Mouse (Mus musculus) C2C12 (cell line): ENCODE results near the gene Map4.

Experiments
- CTCF ChIP-seq: IDR thresholded peaks from one replicate; pipeline ENCODE4 v1.5.1; 2011; ENCODE audit not compliant: control insufficient read depth, insufficient read depth, insufficient read length
- FOSL1 ChIP-seq: IDR thresholded peaks from one replicate; pipeline ENCODE4 v1.8.0; 2011; ENCODE audit warnings: mild to moderate bottlenecking, low read length; ENCODE audit not compliant: poor library complexity, insufficient read depth, severe bottlenecking
- MAX ChIP-seq: IDR thresholded peaks from one replicate; pipeline ENCODE4 v1.6.1; 2011; ENCODE audit warnings: mild to moderate bottlenecking, control low read depth
- MYOD1 ChIP-seq: IDR thresholded peaks from one replicate; pipeline ENCODE4 v1.6.1; 2011; ENCODE audit warnings: low read depth; ENCODE audit not compliant: control insufficient read depth, insufficient read length
- USF1 ChIP-seq: IDR thresholded peaks from one replicate; pipeline ENCODE4 v1.6.1; 2011; ENCODE audit warnings: low read depth, mild to moderate bottlenecking, control low read depth, moderate library complexity

GRCm38 (mm10) chr9:109909926-109910325 is 21.3 kb upstream of the Map4 start:
- TF ChIP-seq CTCF: no peak
- no peak for TF ChIP-seq MYOD1
- TF ChIP-seq MAX: no peak
- no peak for TF ChIP-seq USF1
- TF ChIP-seq FOSL1: no peak
